Mouse (Mus musculus): ENCODE measurements around the gene Mast4. TPM values are rescaled to one million over a fixed set of nuclear protein-coding genes. Genes with fewer than 3 reads are reported as not detected.

Mast4 gene
- total RNA-seq, 2 experiments from 2014 or later, result 1.1 to 7.7 TPM

DNA sequence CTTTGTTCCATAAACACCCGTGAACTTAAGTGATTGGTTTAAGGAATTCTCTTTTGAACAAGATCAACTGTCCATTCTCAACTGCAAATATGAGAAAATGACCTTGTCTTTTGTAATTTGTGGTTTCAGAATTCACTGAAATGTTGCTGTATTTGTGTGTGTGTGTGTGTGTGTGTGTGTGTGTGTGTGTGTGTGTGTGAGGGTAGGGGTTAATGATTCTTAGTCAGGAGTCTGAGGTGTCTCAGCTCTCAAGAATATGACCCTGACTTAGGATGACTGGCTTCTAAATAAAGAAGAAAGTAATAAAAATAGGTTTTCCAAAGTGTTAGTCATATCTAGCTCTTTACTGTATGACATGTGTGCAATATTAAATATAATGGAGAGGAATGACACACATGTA, 607.4 kb downstream of the Mast4 start:
- ATAC-seq (replicated peaks; ENCODE audit: poor library complexity), result no peak

DNA sequence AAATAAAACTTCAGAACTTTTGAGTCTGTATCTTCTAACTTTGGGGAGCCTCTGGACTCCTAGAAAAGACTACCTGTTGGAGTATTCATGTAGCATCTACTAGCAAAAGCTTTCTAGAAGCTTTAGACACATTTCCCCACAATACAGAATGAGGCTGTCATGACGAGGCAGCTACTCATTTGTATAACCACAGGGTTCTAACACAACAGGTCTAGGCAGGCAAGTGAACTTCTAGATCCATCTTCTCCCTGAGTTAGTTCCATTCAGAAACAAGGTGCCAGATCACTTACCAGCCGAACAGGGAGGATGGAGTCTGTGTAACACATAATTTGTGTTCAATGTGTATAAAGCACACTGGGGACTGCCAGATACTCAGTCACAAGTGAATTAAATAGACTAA, 608.4 kb downstream of the Mast4 start:
- ATAC-seq (replicated peaks; ENCODE audit: poor library complexity), result no peak

DNA sequence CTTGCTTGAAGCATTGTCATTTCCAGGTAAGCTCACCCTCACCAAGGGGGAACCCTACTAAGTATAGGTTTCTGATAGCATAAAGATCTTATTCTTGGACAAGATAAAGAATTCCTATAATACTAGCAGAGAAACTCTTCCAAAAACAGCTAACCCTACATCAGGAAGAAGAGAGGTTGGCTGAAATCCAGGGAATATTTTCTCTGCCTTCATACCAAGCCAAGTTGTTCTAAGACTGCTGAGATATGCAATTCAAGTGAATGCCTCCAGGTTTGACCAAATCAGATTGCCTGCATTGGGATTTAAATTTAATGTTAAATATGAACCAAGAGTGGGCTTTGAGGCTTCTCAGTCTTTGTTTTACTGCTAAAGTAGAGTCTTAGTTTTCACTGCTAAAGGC, 608.9 kb downstream of the Mast4 start:
- no peak for ATAC-seq (replicated peaks; ENCODE audit: poor library complexity)

DNA sequence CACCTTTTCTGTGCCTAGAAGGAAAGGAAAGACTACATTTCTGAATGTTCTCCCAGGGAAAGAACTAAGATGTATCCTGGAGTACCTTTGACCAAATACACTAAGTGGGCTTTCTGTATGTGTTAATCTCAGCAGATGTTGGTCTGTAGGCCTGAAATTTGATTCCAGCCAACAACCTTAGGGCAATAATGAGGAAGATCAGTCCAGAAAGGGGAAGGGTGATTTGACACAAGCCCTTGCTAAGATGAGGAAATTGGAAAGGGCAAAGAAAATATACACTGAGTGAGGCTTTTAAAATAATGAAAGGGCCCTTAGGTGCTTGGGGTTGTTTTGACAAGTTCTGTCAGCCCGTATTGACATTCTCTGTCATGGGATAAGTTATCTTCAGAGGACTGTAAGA, 617.3 kb downstream of the Mast4 start:
- ATAC-seq (replicated peaks; ENCODE audit: poor library complexity), result peak; percentile 80

DNA sequence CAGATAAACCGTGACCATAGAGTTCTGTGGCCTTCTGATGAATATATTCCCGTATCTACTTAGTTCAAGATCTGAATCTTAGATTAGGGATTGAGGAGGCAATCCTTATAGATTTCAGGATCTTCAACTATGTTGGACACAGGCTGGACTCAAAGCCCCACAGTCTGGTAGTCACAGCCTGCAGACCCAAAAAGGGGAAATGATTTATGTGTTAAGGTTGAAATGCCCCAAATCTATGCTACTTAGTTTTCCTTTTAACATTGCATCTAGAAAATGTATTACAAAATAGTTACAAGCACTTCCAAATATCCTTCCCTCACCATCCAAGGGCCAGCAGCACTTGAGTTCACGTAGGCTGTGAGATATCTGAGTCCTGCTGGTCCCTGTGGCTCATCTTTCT, 633.6 kb downstream of the Mast4 start:
- ATAC-seq (replicated peaks; ENCODE audit: poor library complexity), result peak; percentile 56

DNA sequence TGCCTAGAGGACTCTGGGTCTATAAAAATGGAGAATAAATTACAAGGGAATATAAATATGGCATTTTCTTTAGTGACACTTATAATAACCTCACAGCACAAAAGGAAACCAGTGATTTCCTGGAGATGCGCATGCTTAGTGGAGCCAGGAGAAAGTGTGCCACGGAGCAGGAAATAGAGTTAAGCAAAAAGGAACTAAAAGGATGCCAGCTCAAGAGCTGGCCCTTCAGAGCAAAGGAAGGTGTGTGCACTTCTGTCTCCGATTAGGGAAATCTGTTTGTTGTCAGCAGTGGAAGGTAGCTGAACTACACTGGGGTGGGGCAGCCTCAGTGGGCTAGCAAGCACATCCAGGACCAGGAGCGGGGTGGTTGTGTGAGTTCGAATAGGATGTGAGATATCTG, 634.1 kb downstream of the Mast4 start:
- peak; percentile 30; the same call in 1 of the 2 replicates for ATAC-seq (replicated peaks; ENCODE audit: poor library complexity)

DNA sequence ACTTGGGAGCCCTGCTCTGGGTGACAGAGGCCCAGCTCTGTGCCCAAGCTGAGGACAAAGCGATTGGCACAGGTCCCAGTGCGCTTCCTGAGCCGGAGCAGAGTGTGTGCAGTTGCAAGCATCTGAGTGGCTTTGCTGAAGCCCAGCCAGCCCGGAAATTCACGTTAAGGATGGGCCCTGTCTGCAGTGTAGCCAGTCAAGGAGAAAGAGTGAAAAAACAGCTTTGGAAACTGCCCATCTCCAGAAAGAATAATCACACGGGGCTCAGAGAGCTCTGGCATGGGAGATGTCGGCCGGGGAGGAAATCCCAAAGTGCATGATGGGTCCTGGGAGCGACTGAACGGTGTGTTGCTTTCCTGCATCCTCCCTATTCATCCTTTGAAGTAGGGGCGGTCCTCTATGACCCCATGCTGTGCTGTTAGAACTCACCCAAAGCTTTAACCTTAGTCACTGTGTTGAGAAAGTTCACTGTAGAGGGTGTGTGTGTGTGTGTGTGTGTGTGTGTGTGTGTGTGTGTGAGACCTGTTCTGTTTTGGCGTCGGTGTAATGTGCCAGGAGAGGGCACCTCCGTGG, 635.5 kb downstream of the Mast4 start:
- peak; percentile 54 for ATAC-seq (replicated peaks; ENCODE audit: poor library complexity)

DNA sequence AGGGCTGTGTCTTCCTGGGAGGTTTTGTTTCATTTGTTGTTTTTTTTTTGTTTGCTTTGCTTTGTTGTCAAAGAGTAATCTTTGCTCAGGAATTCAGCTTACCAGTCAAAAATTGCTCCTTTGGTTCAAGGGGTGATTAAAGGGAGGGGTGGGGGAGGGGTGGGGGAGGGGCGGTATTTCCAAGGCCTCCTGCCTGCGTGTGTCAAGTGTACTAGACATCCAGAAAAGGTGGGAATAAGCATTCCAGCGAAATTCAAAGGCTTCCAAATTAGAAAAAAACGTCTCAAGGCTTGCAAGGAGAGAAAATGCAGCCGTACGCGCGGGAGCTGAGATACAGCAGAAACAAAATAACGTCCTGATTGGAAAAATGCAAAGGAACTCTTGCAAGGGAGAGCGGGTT, 636.0 kb downstream of the Mast4 start:
- ATAC-seq (replicated peaks; ENCODE audit: poor library complexity), result no peak

DNA sequence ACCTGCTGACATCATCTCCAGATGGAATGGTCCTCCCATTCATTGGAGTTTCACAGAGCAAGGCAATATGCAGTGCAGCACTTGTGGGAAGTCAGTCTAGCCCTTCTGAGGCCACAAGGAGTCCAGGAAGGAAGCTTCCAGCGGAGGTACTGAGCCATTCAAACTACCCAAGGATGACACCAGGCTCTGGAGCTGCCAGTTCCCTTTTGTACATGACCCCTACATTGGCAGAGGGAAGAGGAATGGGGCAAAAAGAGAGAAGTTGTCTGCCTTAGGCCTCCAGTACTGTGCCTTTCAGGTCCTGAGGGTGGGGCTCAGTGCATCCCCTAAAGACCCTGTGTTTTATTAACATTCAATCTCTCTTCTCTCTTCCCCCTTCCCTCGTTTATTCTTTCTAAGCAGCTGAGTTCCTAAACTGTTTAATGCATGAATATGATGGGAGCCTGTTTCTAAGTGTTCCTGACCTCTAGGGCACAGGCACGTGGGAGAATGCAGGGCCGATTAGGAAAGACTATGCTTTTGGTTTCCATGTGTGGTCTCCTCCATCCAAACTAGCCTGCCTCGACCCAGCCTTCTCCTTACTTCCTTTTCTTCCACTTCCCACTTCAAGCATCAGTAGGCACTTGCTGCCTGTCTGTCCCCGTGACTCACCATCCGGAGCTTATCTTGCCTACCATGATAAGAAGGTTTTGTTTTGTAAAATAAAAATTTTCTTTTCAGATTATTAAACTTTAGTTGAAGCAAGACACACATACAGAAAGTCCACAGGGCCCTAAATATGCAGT, 639.0 kb downstream of the Mast4 start:
- ATAC-seq (replicated peaks; ENCODE audit: poor library complexity), result peak; percentile 70

DNA sequence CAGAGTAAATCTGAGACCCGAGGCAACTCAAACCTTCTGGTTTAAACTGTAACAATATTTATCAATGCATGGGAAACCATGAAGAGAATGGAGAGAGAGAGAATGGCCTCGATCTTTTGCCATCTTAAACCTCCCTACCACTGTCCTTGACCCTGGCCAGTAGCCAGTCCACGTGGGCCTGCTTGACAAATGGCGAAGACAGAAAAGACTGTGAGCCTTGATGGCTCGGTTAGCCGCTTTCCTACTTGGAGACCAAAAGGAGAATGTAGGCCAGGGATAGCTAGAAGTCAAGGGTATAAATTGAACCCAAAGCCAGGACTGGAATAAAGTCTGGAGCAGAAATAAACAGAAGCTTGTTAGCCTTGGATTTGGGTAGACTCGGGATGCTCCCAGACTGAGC, 640.1 kb downstream of the Mast4 start:
- no peak for ATAC-seq (replicated peaks; ENCODE audit: poor library complexity)

DNA sequence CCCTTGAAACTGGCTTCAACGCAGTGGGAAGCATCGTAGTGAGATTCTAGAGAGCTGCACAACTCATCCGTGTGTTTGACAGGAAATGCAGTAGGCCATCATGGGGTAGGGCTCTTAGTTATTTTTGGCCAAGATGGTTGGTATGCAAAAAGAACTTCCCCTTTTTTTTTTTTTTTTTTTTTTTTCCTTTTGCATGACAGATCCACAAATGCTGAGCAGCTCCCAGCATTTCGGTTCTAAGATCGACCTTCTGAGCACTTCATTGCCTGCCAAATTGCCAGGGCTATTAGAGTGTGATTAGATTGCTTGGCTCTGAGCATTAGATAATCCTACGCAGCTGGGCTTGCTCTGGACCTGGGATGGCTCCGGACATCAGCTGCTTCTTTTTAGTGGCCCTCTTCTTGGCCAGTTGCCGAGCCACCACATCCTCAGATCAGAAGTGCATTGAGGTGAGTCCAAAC, 640.9 kb downstream of the Mast4 start, which contains the start of gene Cd180:
Gene Cd180, plus strand, starts transcription at position 218 of the 461 bp plus-strand sequence.
- peak; percentile 42 for ATAC-seq (replicated peaks; ENCODE audit: poor library complexity)

DNA sequence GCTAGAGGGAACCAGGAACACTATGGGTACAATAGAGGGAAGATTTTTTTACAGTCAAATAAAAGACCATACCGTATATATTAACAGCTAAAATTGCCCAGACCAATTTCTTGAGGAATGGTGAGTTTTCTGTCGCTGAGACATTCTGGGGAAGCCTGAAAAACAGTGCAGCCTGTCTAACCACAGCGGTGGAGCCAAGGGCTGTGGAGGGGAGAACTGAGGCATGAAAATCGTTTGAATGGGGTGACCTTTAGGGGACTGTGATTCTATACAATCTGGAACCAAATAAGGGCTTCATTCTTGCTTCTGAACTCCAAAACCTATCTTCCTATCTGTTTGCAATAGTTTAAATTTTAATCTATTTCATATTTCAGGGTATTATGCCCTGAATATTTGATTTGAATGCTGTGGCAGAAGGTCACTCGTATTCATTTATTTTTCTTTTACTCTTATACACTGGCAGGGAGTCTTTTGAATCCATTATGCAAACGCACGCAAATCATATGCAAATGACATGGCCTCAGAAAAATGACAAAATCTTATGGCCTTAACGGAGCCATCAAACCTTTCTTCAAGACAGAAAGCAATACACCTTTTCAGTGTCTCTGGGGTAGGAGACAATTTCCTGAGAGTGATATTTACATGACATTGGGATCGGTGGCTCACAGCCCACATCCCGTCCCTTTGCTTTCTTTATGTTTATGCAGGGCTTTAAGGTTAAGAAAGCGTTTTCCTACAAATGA, 642.7 kb downstream of the Mast4 start:
- no peak for ATAC-seq (replicated peaks; ENCODE audit: poor library complexity)

DNA sequence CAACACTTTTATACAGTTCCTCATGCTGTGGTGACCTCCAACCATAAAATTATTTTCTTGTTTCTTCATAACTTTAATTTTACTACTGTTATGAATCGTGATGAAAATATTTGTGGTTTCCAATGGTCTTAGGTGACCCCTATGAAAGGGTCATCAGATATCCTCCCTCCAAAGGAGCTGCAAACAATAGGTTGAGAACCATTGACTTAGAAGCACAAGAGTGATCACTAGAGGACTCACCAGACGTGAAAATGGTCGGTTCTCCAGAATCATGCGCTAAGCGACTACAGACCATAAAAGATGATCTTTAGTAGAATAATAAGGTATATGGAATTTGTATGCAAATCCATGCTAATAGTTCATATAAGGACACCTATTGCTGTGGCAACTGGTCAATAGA, 644.1 kb downstream of the Mast4 start:
- no peak; the same call in 1 of the 2 replicates for ATAC-seq (replicated peaks; ENCODE audit: poor library complexity)

DNA sequence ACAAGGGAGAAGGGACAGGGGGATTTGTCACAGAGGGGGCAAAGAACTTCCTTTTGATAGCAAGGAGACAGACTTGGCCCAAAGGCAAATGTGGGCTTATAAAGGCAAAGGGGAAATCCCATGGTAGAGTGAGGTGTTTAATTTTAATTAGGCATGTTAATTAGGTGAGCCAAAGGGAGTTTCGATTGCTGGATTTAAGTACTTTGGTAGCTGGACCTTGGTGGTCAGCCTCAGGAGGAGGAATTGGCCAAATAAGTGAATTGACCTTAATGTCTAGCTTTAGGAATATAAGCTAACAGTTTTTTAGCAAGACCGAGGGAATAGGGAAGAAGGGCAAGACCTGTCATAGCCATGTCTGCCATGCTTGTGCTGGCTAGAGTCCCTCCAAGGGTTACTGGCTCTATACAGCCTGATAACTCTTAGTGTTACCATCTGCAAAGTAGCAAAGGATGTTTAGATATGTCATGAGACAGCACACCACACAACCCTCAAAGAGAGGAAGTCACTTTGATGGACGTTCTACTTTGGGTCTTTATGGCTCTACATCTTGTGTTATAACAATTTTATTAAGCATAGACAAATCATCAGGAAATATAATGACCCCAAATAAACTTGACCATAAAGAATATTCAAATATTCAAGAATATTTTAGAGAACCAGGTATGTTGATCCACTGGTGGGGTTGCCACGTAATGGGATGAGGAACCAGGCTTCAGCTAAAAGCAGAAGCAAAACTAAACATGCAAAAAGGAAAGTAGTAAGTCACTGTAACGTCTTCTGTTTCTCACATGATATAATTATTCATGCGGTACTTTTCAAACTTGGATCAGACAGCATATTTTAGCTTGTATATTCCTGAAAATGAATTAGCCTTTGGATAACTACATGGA, 644.9 kb downstream of the Mast4 start:
- peak; percentile 60 for ATAC-seq (replicated peaks; ENCODE audit: poor library complexity)

DNA sequence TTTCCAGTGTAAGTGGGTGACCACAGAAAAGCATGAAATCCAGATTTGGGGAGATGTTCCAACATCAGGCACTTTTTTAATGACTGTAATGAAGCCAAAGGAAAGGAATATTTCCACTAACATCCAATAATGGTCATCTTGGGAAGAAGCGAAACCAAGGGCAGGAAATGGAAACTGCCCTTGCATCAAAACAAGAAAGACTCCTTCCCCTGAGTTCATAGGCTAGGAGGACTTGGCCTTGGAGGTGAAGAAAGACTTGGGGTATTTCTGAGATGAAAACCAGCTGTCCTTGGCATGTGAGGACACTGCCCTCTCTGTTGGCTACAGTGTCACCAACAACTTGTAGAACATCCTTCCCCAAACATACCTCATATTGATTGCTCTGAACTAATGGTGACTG, 646.2 kb downstream of the Mast4 start:
- ATAC-seq (replicated peaks; ENCODE audit: poor library complexity), result peak; percentile 42

DNA sequence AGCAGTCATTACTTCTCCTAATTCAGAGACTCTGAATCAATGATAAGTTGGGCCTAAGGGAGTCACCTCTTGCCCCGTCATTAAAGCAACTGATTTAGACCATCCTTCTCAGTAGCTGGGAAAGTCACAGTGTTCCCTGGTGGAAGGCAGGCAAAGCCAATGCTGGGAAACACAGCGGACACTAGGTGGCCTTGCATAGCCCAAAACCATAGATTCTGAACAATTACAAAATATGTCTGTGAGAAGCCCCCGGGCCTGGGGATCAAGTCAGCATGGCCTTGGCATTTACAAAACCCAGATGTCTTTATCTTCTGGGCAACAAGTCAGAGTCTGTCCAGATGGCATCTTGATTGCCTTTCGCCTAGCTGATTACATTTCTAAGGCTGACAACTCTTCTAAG, 649.4 kb downstream of the Mast4 start:
- no peak for ATAC-seq (replicated peaks; ENCODE audit: poor library complexity)

Data from megakaryocyte progenitor cell, adult 5-6 weeks (primary cell).